Mouse (Mus musculus) testis, adult 2 months (tissue): ENCODE measurements around the gene Tfeb. TPM values are rescaled to one million over a fixed set of nuclear protein-coding genes. Genes with fewer than 3 reads are reported as not detected.

ENCODE experiments used
- H3K27ac ChIP-seq: fragments of 200-500 bp; 2 replicates; pipeline ENCODE4 v1.5.1; 2012; ENCODE audit warnings: low read depth, low read length; ENCODE audit not compliant: control insufficient read depth, insufficient read depth
- H3K27me3 ChIP-seq: fragments of 200-500 bp; 2 replicates; pipeline ENCODE4 v1.6.1; 2012; ENCODE audit warnings: mild to moderate bottlenecking, low read length, moderate library complexity; ENCODE audit not compliant: control insufficient read depth, insufficient read depth
- H3K36me3 ChIP-seq: fragments of 200-500 bp; 2 replicates; pipeline ENCODE4 v1.6.1; 2012; ENCODE audit warnings: mild to moderate bottlenecking, low read length; ENCODE audit not compliant: control insufficient read depth, insufficient read depth
- H3K4me1 ChIP-seq: fragments of 200-500 bp; 2 replicates; pipeline ENCODE4 v1.6.1; 2012; ENCODE audit warnings: low read length; ENCODE audit not compliant: control insufficient read depth, insufficient read depth
- H3K4me3 ChIP-seq: fragments of 200-500 bp; 2 replicates; pipeline ENCODE4 v1.5.1; 2012; ENCODE audit warnings: low read depth, mild to moderate bottlenecking, low read length, moderate library complexity, mixed read lengths; ENCODE audit not compliant: control insufficient read depth
- CTCF ChIP-seq: fragments of 200-500 bp; IDR thresholded peaks from 2 replicates; pipeline ENCODE4 v1.5.1; 2012; ENCODE audit warnings: low read depth, mild to moderate bottlenecking, inconsistent platforms, low read length, moderate library complexity; ENCODE audit not compliant: control insufficient read depth, insufficient read depth, insufficient replicate concordance
- POLR2A ChIP-seq: fragments of 200-500 bp; IDR thresholded peaks from 2 replicates; pipeline ENCODE4 v1.6.1; 2012; ENCODE audit warnings: low read depth, mild to moderate bottlenecking, inconsistent platforms, low read length, moderate library complexity; ENCODE audit not compliant: control insufficient read depth
- polyA plus RNA-seq: library from polyadenylated mRNA; depleted of rRNA; stranded (reverse); fragments of >200 nt; gene quantifications from 2 replicates; pipeline ENCODE4 v1.2.3, GENCODE M21; 2012

The Tfeb gene
- polyA plus RNA-seq, 1 experiment = 4.4 TPM

- H3K4me1 ChIP-seq = no peaks in the 10 kb centered on the region
- no peak overlapping the region for H3K4me3 ChIP-seq
- no peaks in the 10 kb centered on the region for H3K27me3 ChIP-seq
- no peak overlapping the region; the same call in 1 of the 2 replicates for H3K27ac ChIP-seq
- H3K36me3 ChIP-seq = no peaks in the 10 kb centered on the region
- TF ChIP-seq POLR2A (no peak), CTCF (no peak)
These were observed 12.1 kb downstream of the Tfeb start for GRCm38 (mm10) chr17:47748791-47749553.

DNA sequence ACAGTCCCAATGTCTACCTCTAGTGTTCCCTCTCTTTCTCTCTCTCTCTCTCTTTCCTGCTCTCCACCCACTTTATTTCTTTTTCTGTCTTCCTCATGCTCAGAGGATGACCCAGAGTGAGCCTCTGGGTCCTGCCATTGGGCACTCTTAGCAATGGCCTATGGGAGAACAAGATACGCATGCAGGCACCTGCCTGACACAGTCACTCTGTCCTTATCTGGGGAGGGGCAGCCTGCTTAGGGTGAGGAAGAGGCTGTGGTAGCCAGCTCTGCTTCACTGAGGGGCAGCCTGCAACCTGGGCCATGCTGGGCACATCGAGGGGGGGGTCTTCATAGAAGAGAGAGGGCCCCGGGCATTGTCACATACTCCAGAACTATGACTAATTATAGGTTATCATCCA lies 12.8 kb downstream of the Tfeb start:
- Histone ChIP-seq H3K36me3 (no peaks in the 10 kb centered on the region), H3K27me3 (no peaks in the 10 kb centered on the region), H3K27ac (no peak overlapping the region), H3K4me3 (no peak overlapping the region), H3K4me1 (no peaks in the 10 kb centered on the region)
- TF ChIP-seq POLR2A (no peak), CTCF (no peak)

GRCm38 (mm10) chr17:47750101-47750500 lies 13.3 kb downstream of the Tfeb start:
- Histone ChIP-seq H3K4me3 (no peak overlapping the region), H3K27ac (no peak overlapping the region), H3K4me1 (no peaks in the 10 kb centered on the region), H3K36me3 (no peaks in the 10 kb centered on the region), H3K27me3 (no peaks in the 10 kb centered on the region)
- TF ChIP-seq POLR2A (no peak), CTCF (no peak)

DNA sequence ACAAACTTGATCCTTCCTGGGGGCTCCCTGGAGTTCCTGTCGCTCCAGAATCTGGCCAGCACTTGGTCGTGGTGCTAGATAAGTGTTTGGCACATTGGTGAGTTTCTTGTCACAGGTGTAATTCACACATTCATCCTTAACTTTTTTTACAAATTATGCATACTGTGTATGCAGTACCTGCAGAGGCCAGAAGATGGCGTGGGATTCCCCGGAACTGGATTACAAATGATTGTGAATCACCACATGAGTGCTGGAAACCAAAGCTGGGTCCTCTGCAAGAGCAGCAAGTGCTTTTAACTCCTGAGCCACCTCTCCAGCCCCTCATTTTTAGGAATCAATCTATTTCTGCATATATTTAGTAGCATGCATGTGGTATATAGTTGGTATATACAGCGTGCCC lies 15.0 kb downstream of the Tfeb start:
- Histone ChIP-seq H3K4me3 (no peak overlapping the region), H3K27me3 (no peaks in the 10 kb centered on the region), H3K36me3 (no peaks in the 10 kb centered on the region), H3K4me1 (no peaks in the 10 kb centered on the region), H3K27ac (no peak overlapping the region)
- no peak for TF ChIP-seq CTCF
- no peak for TF ChIP-seq POLR2A

DNA sequence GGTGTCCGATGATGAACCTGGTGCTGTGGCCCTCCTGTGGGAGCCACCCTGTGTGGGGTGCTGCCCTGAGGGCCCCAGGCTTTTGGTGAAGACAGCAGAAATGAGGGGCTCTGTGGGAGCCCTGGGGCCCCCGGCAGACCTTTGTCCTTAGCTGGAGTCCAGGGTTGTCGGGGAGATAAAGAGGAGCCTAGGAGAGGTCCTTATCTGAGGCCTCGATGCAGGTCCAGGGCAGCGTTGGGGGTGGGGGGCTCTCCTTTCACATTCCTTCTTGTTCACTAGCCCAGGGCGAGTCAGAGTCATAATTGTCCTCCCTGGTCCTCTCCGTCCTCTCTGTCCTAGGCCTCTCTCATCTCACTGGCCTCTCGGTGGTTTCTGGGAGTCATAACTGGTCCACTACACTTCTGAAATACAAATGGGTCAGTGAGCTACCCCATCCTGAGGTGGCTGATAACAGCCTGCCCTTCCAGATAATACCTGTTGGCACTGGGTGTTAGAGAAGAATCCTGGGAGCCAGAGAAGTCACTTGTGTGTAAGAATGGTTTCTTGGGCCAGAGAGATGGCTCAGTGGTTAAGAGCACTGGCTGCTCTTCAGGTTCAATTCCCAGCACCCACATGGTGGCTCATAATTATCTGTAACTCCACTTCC lies 16.4 kb downstream of the Tfeb start:
- Histone ChIP-seq H3K27ac (no peak overlapping the region), H3K27me3 (no peaks in the 10 kb centered on the region), H3K4me3 (no peak overlapping the region), H3K36me3 (no peaks in the 10 kb centered on the region), H3K4me1 (no peaks in the 10 kb centered on the region)
- TF ChIP-seq POLR2A = no peak
- no peak for TF ChIP-seq CTCF

DNA sequence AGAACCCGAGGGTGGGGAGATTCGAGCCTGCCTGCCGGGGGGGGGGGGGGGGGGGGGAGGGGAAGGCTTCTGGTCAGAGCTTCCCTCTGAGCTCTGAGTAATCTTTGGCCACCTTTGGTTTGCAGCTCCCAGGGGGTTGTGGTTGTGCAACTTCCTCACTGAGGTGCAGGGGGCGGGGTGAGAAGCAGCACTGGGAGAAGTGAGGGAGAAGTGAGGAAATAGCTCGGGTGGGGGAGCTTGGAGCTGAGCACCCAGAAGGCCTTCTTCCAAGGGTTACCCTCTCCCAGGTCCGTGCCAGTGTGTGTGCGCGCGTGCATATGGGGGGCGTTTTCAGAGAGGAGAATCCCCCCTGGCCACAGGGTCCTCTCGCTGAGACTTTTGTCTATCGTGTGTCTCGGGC lies 17.4 kb downstream of the Tfeb start:
- Histone ChIP-seq H3K27ac (no peak overlapping the region), H3K4me1 (no peaks in the 10 kb centered on the region), H3K27me3 (no peaks in the 10 kb centered on the region), H3K36me3 (no peaks in the 10 kb centered on the region), H3K4me3 (no peak overlapping the region)
- no peak for TF ChIP-seq CTCF
- no peak for TF ChIP-seq POLR2A

DNA sequence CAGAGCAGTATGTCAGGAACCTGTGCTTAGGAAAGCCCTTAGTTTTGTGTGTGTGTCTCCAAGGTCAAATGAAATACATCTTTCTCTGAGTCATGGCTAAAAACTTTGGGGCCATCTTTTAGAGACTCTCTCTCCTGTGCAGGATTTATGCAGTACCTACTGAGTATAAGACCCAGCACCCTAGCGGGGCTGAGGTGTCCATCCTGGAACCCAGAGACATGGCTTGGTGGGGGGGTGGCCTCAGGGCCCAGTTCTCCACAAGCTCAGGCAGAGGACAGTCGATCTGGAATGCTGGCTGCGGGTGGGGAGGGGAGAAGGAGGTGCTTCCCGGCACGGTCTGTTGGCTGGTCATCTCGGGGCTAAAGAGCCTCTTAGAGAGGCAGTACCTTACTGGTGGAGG lies 19.5 kb downstream of the Tfeb start:
- no peaks in the 10 kb centered on the region for H3K27me3 ChIP-seq
- no peak overlapping the region for H3K4me3 ChIP-seq
- no peaks in the 10 kb centered on the region for H3K4me1 ChIP-seq
- no peaks in the 10 kb centered on the region for H3K36me3 ChIP-seq
- H3K27ac ChIP-seq = no peak overlapping the region
- TF ChIP-seq POLR2A (no peak), CTCF (no peak)
